Comparison of ENCODE assay signal across 38 mouse cellular contexts in genomic region chr16:19707381-19707780, GRCm38 (mm10). TPM values are rescaled to one million over a fixed set of nuclear protein-coding genes. Genes with fewer than 3 reads are reported as not detected.
"Had no signal": no experiment of that assay in that cellular context is flagged by ENCODE, and none has a peak within 500 bp of the region (broad histone marks: within the 10 kb centered on the region; RNA-seq: fewer than 3 reads in every experiment).

No protein-coding gene starts in this region.

- H3K4me1 ChIP-seq: heart, embryonic 10.5 days; heart, embryonic 12.5 days; heart, embryonic 13.5 days; heart, embryonic 15.5 days; hindbrain, embryonic 10.5 days; hindbrain, embryonic 12.5 days; hindbrain, embryonic 13.5 days; hindbrain, embryonic 15.5 days; intestine, embryonic 15.5 days; kidney, embryonic 15.5 days had no signal

- H3K9me3 ChIP-seq: heart, embryonic 10.5 days; heart, embryonic 12.5 days; heart, embryonic 13.5 days; heart, embryonic 15.5 days; hindbrain, embryonic 10.5 days; hindbrain, embryonic 12.5 days; hindbrain, embryonic 13.5 days; hindbrain, embryonic 15.5 days; intestine, embryonic 15.5 days; kidney, embryonic 15.5 days had no signal

- DNase-seq: heart, adult 2 months; heart, postnatal 10 days; heart, postnatal 14 days; heart, postnatal 36 days; heart, postnatal 4 days; kidney, adult 11 months; kidney, adult 18-20 months; kidney, adult 2 months; kidney, adult 8-10 months; kidney, adult 9 months; kidney, postnatal 10 days; kidney, postnatal 14 days; kidney, postnatal 25 days; kidney, postnatal 36 days; kidney, postnatal 4 days; layer of hippocampus, adult 9-11 months had no signal

- H3K27ac ChIP-seq: heart, adult 2 months; heart, embryonic 10.5 days; heart, embryonic 13.5 days; heart, embryonic 15.5 days; hindbrain, embryonic 10.5 days; hindbrain, embryonic 12.5 days; hindbrain, embryonic 13.5 days; hindbrain, embryonic 14.5 days; hindbrain, embryonic 15.5 days; hindbrain, postnatal 0 days; intestine, embryonic 15.5 days; kidney, embryonic 15.5 days; kidney, postnatal 0 days; layer of hippocampus, adult 2 months had no signal

- H3K27me3 ChIP-seq: heart, embryonic 12.5 days; heart, embryonic 13.5 days; heart, embryonic 15.5 days; hindbrain, embryonic 12.5 days; hindbrain, embryonic 13.5 days; hindbrain, embryonic 15.5 days; intestine, embryonic 15.5 days; kidney, embryonic 15.5 days had no signal

- H3K4me2 ChIP-seq: heart, embryonic 11.5 days; heart, embryonic 12.5 days; heart, embryonic 13.5 days; heart, embryonic 15.5 days; hindbrain, embryonic 12.5 days; hindbrain, embryonic 13.5 days; hindbrain, embryonic 14.5 days; hindbrain, embryonic 15.5 days; intestine, embryonic 15.5 days; kidney, embryonic 15.5 days had no signal

- H3K9ac ChIP-seq: heart, embryonic 12.5 days; heart, embryonic 13.5 days; heart, embryonic 15.5 days; hindbrain, embryonic 12.5 days; hindbrain, embryonic 13.5 days; hindbrain, embryonic 14.5 days; hindbrain, embryonic 15.5 days; intestine, embryonic 15.5 days; kidney, embryonic 15.5 days had no signal

- H3K36me3 ChIP-seq: heart, embryonic 10.5 days; heart, embryonic 12.5 days; heart, embryonic 13.5 days; heart, embryonic 15.5 days; hindbrain, embryonic 10.5 days; hindbrain, embryonic 12.5 days; hindbrain, embryonic 13.5 days; hindbrain, embryonic 15.5 days; intestine, embryonic 15.5 days; kidney, embryonic 15.5 days had no signal

- ATAC-seq: hindbrain, embryonic 16.5 days; hindbrain, postnatal 0 days; inflammation-experienced regulatory T-cells, adult 6 months; intestine, embryonic 15.5 days; intestine, embryonic 16.5 days; intestine, postnatal 0 days had no signal

- H3K4me3 ChIP-seq: heart, adult 2 months; heart, embryonic 10.5 days; heart, embryonic 12.5 days; heart, embryonic 13.5 days; heart, embryonic 15.5 days; hindbrain, embryonic 10.5 days; hindbrain, embryonic 12.5 days; hindbrain, embryonic 13.5 days; hindbrain, embryonic 15.5 days; intestine, embryonic 15.5 days; kidney, embryonic 15.5 days; layer of hippocampus, adult 2 months had no signal

RNA-seq across cellular contexts. Expression of gene Lamp3, which starts 1.2 kb away (rescaled TPM):
- polyA plus RNA-seq: heart, embryonic 10.5 days; heart, embryonic 14.5 days; hindbrain, embryonic 12.5 days; hindbrain, embryonic 14.5 days; hindbrain, embryonic 15.5 days; hindbrain, postnatal 0 days; inflammation-experienced regulatory T-cells, adult 6 months; intestine, embryonic 14.5 days; intestine, embryonic 16.5 days; intestine, postnatal 0 days; kidney, embryonic 14.5 days; kidney, embryonic 15.5 days had no signal
